Mouse (Mus musculus) spleen, adult 2 months (tissue): ENCODE results near the gene Hnrnpul1. TPM values are rescaled to one million over a fixed set of nuclear protein-coding genes. Genes with fewer than 3 reads are reported as not detected.
A peak's percentile ranks its signal among the peaks of the same experiment; 100 is the strongest.

Experiments used
- DNase-seq, 2 experiments: peaks; one replicate each; pipeline versions ENCODE4 v3.0.0 to v3.0.0-alpha.2; 2012 to 2021; ENCODE audit warnings: low spot score in 2 of 2, low read depth in 1 of 2
- H3K27ac ChIP-seq: fragments of 200-500 bp; 2 replicates; pipeline ENCODE4 v1.5.1; 2012; ENCODE audit warnings: low read length, inconsistent platforms; ENCODE audit not compliant: insufficient read depth
- H3K27me3 ChIP-seq: fragments of 200-500 bp; 2 replicates; pipeline ENCODE4 v1.6.1; 2012; ENCODE audit warnings: mild to moderate bottlenecking, moderate library complexity, low read length, inconsistent platforms; ENCODE audit not compliant: control insufficient read depth, insufficient read depth
- H3K36me3 ChIP-seq: fragments of 200-500 bp; 2 replicates; pipeline ENCODE4 v1.6.1; 2012; ENCODE audit warnings: mild to moderate bottlenecking, low read length, inconsistent platforms; ENCODE audit not compliant: control insufficient read depth, insufficient read depth
- H3K4me1 ChIP-seq: fragments of 200-500 bp; 2 replicates; pipeline ENCODE4 v1.6.1; 2011; ENCODE audit warnings: inconsistent platforms; ENCODE audit not compliant: control insufficient read depth, insufficient read depth, insufficient read length
- H3K4me3 ChIP-seq: fragments of 200-500 bp; 2 replicates; pipeline ENCODE4 v1.5.1; 2011; ENCODE audit warnings: mild to moderate bottlenecking, inconsistent platforms; ENCODE audit not compliant: insufficient read depth, insufficient read length; ENCODE audit errors: extremely low read depth
- CTCF ChIP-seq: fragments of 200-500 bp; IDR thresholded peaks from 2 replicates; pipeline ENCODE4 v1.5.1; 2011; ENCODE audit warnings: mild to moderate bottlenecking, inconsistent platforms; ENCODE audit not compliant: insufficient read depth, insufficient read length, insufficient replicate concordance; ENCODE audit errors: extremely low read depth
- POLR2A ChIP-seq: fragments of 200-500 bp; IDR thresholded peaks from 2 replicates; pipeline ENCODE4 v1.6.1; 2011; ENCODE audit warnings: low read depth, low read length, inconsistent platforms
- WGBS: fragments of 180-500 bp; shearing (Covaris S2); methylation state at CpG from one replicate; pipeline ENCODE4 v1.1.7; 2018; 5-methylcytosine and 5-hydroxymethylcytosine counted together
- polyA plus RNA-seq: library from polyadenylated mRNA; depleted of rRNA; stranded (reverse); fragments of >200 nt; gene quantifications from 2 replicates; pipeline ENCODE4 v1.2.3, GENCODE M21; 2012; rRNA removed

The Hnrnpul1 gene
- 49.6 and 59.2 TPM in 2 replicates for polyA plus RNA-seq

DNA sequence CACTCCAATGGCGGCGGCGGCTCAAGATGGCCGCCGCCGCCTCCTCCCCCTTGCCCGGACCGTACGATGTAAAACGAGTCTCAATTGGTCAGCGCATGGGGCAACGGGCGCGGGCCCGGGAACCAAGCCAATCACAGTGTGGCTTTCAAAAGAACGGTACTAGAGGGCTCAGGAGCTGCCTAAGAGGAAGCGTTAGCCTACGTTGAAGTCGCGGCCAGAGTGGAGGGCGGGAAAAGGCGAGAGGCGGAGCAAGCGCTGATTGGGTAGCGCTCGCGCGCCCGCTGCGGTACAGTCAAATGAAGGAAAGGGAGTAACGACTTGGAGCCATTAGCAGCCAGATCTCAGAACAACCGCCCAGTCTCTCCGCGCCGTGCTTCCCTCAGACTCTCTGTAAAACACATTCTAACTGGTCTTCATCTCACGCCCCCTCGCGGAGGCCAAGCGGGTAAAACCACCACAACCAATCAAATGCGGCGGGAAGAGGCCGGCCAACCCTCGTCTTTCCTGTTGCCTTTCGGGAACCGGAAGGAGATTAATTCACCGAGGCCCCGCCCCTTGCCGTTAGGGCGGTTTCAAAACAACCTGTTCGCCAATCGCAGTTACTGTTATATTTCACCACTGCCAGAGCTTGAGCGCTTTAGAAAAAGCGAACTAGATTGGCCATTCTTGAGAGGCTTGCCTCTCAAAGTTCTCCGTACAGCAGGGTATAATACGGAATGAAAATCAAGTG is at the start of gene Hnrnpul1:
TSS of gene Hnrnpul1 (minus strand) at position 20 of the 730 bp plus-strand sequence.
- DNase-seq, result peak; percentile 97 to 99
- Histone ChIP-seq H3K27ac (peak within 1 kb of the TSS; percentile 95), H3K27me3 (no peaks in the 10 kb centered on the region), H3K4me3 (peak within 1 kb of the TSS; percentile 68), H3K4me1 (peaks cover 15% of the 10 kb centered on the region; the same call in 1 of the 2 replicates), H3K36me3 (peaks cover 5% of the 10 kb centered on the region)
- under 1% methylated on average over 55 of the region's 55 CpGs for WGBS
- no peak for TF ChIP-seq CTCF
- no peak; the same call in 1 of the 2 replicates for TF ChIP-seq POLR2A

DNA sequence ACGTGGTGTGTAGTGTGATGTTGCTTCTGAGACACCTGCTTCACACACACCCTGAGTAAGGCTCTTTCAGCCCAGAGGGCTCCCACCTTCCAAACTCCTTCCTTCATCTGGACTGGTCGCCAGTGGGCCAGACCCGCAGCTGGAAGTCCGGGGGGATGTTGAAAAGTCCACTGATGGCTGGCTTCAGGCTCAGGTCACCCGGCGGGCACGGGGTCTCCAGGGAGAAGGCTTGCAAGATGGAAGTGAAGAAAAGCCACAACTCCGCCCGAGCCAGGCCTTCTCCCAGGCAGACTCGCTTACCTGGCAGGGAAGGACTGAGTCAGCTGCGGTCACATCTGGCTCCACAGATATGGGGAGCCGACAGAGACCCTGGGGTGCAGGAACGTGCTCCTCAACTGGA is 48.9 kb upstream of the Hnrnpul1 start:
- Histone ChIP-seq H3K4me1 (no peaks in the 10 kb centered on the region), H3K36me3 (no peaks in the 10 kb centered on the region), H3K27me3 (no peaks in the 10 kb centered on the region; the same call in 1 of the 2 replicates), H3K4me3 (no peak overlapping the region), H3K27ac (no peak overlapping the region)
- TF ChIP-seq CTCF, result no peak
- TF ChIP-seq POLR2A, result no peak
- 89% methylated on average over 13 of the region's 13 CpGs for WGBS
- no peak for DNase-seq

GRCm38 (mm10) chr7:25802241-25803125 is 47.9 kb upstream of the Hnrnpul1 start:
- DNase-seq, result no peak
- H3K27ac ChIP-seq, result peak overlapping the region; percentile 23; the same call in 1 of the 2 replicates
- 64% methylated on average over 24 of the region's 24 CpGs for WGBS
- TF ChIP-seq CTCF (no peak), POLR2A (no peak)
- H3K4me1 ChIP-seq, result no peaks in the 10 kb centered on the region
- no peaks in the 10 kb centered on the region; the same call in 1 of the 2 replicates for H3K27me3 ChIP-seq
- no peak overlapping the region for H3K4me3 ChIP-seq
- no peaks in the 10 kb centered on the region for H3K36me3 ChIP-seq

GRCm38 (mm10) chr7:25801031-25801430 is 46.5 kb upstream of the Hnrnpul1 start:
- Histone ChIP-seq H3K4me3 (no peak overlapping the region), H3K4me1 (no peaks in the 10 kb centered on the region), H3K36me3 (no peaks in the 10 kb centered on the region), H3K27ac (no peak overlapping the region), H3K27me3 (no peaks in the 10 kb centered on the region; the same call in 1 of the 2 replicates)
- no peak for DNase-seq
- TF ChIP-seq CTCF (no peak), POLR2A (no peak)
- WGBS, result 90% methylated on average over 6 of the region's 6 CpGs

DNA sequence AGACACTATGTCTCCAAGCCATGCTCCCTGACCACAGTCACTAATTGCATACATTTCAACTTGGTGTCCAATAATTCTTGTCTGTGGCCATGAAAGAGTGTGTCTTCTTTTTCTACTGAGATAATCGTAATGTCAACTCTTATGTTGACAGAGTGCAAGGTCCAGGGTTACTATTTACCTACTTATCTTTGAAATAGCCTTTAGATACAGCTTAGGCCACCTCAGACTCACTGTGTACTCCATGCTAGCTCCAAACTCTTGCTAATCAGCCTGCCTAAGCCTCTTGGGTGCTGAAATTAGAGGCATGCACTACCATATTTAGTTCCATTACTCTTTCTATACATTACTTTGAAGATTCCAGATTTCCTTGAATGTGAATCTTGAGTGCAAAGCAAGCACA is 44.8 kb upstream of the Hnrnpul1 start:
- TF ChIP-seq POLR2A, result no peak
- TF ChIP-seq CTCF, result no peak
- Histone ChIP-seq H3K27ac (no peak overlapping the region), H3K27me3 (no peaks in the 10 kb centered on the region; the same call in 1 of the 2 replicates), H3K36me3 (no peaks in the 10 kb centered on the region), H3K4me3 (no peak overlapping the region), H3K4me1 (no peaks in the 10 kb centered on the region)
- no peak for DNase-seq
- 100% methylated on average over 1 of the region's 1 CpGs for WGBS

GRCm38 (mm10) chr7:25798540-25798939 is 44.0 kb upstream of the Hnrnpul1 start:
- H3K4me1 ChIP-seq, result no peaks in the 10 kb centered on the region
- no peak overlapping the region for H3K27ac ChIP-seq
- whole genome bisulfite sequencing, result 91% methylated on average over 2 of the region's 2 CpGs
- H3K4me3 ChIP-seq, result no peak overlapping the region
- TF ChIP-seq POLR2A (no peak), CTCF (no peak)
- DNase-seq, result no peak
- H3K27me3 ChIP-seq, result no peaks in the 10 kb centered on the region; the same call in 1 of the 2 replicates
- no peaks in the 10 kb centered on the region for H3K36me3 ChIP-seq
